ENCODE assay signal across 14 mouse cellular contexts in the genomic region with DNA sequence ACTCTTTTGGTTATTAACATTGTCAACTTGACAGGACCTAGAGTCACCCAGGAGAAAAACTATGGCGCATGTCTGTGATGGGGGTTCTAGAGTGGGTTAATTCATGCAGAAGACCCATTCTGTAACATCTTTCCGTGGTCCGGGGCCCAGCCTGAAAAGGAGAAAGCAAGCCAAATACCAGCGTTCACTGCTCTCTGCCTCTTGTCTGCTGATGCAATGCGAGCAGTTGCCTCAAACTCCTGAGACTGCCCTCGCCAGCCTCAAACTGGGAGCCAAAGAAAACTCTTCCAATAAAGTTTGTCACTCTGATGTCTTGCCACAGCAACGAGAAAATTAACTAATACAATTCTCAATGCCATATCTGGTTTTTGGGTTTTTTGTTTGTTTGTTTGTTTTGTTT. TPM values are rescaled to one million over a fixed set of nuclear protein-coding genes. Genes with fewer than 3 reads are reported as not detected.
DNase-seq lines count a peak whose midpoint lies in the region; TF ChIP-seq lines count a peak whose summit lies in the region.
"Had no signal": no experiment of that assay in that cellular context is flagged by ENCODE, and none has a peak within 500 bp of the region (broad histone marks: within the 10 kb centered on the region; RNA-seq: fewer than 3 reads in every experiment).

No protein-coding gene starts in this region.

- peak; percentile 42 for DNase-seq in adrenal gland, postnatal 14 days
- DNase-seq in adrenal gland, adult 8-10 months, result no peak
- DNase-seq in heart, adult 11 months, result peak; percentile 70
- no peak for DNase-seq in heart, postnatal 25 days (ENCODE audit: low spot score)
- peak; percentile 95 for DNase-seq in adipocyte (ENCODE audit: low spot score)
- peak; percentile 12 for DNase-seq in brain, embryonic 14.5 days (ENCODE audit: low read depth)
- no peak for DNase-seq in gastrocnemius, postnatal 10 days
- DNase-seq: cerebellum, adult 18-20 months; cerebellum, adult 9-10 months; cerebellum, postnatal 14 days; gastrocnemius, postnatal 14 days; heart, adult 2 months; heart, postnatal 14 days; kidney, adult 2 months had no signal

- TF ChIP-seq POLR2A in brain, embryonic 14.5 days (IDR thresholded peaks at IDR 0.05; ENCODE audit: borderline replicate concordance, extremely low read depth, insufficient read depth, insufficient read length, poor library complexity, severe bottlenecking), result no peak

- intact Hi-C loops in heart, postnatal 25 days (cut with DNase I), result no loop called here

- TF ChIP-seq CTCF in brain, embryonic 14.5 days (IDR thresholded peaks at IDR 0.05; ENCODE audit: borderline replicate concordance, extremely low read depth, insufficient read depth, insufficient read length), result no peak

RNA-seq across cellular contexts. Expression of a gene that starts 8.2 kb away (rescaled TPM):
- 44.4 and 49.1 TPM in 2 replicates for total RNA-seq in adrenal gland, postnatal 14 days (2021)
- 10 to 100 TPM; 42.0 to 84.9 (median 58.7) TPM for total RNA-seq in adrenal gland, adult 8-10 months (2022)
- total RNA-seq in heart, postnatal 25 days (2021), result 10 to 100 TPM; 19.7 to 19.9 TPM
- polyA plus RNA-seq in brain, embryonic 14.5 days (2012; rRNA removed), result 43.9 and 45.0 TPM in 2 replicates
- total RNA-seq in gastrocnemius, postnatal 10 days (2021), result 10 to 100 TPM; 31.7 to 33.1 TPM

Comparison
In these comparisons a context has a peak if more than half of its experiments do, and no peak if none do; other contexts are left out.
1. DNase-seq: peak in adrenal gland, postnatal 14 days (single experiment), heart, adult 11 months (single experiment), adipocyte (single experiment) and brain, embryonic 14.5 days (single experiment); none in adrenal gland, adult 8-10 months (single experiment), heart, postnatal 25 days (single experiment) and gastrocnemius, postnatal 10 days (single experiment).